Mouse (Mus musculus) lung, embryonic 14.5 days (tissue): ENCODE measurements around the gene Fas. TPM values are rescaled to one million over a fixed set of nuclear protein-coding genes. Genes with fewer than 3 reads are reported as not detected.

Experiments
- ATAC-seq: fragments of 200-750 bp; cut with Nextera tagmentation; 2 replicates; pipeline ENCODE4 v1.8.0; 2017; ENCODE audit warnings: mild to moderate bottlenecking, moderate TSS enrichment, moderate library complexity; ENCODE audit not compliant: insufficient read depth
- DNase-seq: peaks from one replicate; pipeline ENCODE4 v3.0.0-alpha.2; 2015
- H3K27ac ChIP-seq: fragments of 300-500 bp; sonication (generic); 2 replicates; pipeline ENCODE4 v1.5.1; 2014; ENCODE audit warnings: low read depth, mild to moderate bottlenecking, moderate library complexity
- H3K27me3 ChIP-seq: fragments of 300-500 bp; sonication (generic); 2 replicates; pipeline ENCODE4 v1.6.1; 2014; ENCODE audit warnings: low read length, control low read depth; ENCODE audit not compliant: insufficient read depth
- H3K36me3 ChIP-seq: fragments of 300-500 bp; sonication (generic); 2 replicates; pipeline ENCODE4 v1.6.1; 2014; ENCODE audit warnings: control low read depth; ENCODE audit not compliant: insufficient read depth
- H3K4me1 ChIP-seq: fragments of 300-500 bp; sonication (generic); 2 replicates; pipeline ENCODE4 v1.6.1; 2014; ENCODE audit warnings: antibody characterized with exemption, control low read depth; ENCODE audit not compliant: insufficient read depth
- H3K4me2 ChIP-seq: fragments of 300-500 bp; sonication (generic); 2 replicates; pipeline ENCODE4 v1.6.1; 2014; ENCODE audit warnings: mild to moderate bottlenecking
- H3K4me3 ChIP-seq: fragments of 300-500 bp; sonication (generic); 2 replicates; pipeline ENCODE4 v1.5.1; 2014; ENCODE audit warnings: low read depth, low read length
- H3K9ac ChIP-seq: fragments of 300-500 bp; sonication (generic); 2 replicates; pipeline ENCODE4 v1.6.1; 2014
- H3K9me3 ChIP-seq: fragments of 300-500 bp; sonication (generic); 2 replicates; pipeline ENCODE4 v1.6.1; 2016; ENCODE audit warnings: low read depth, low read length, control low read depth
- CTCF ChIP-seq: IDR thresholded peaks from 2 replicates; pipeline ENCODE4 v1.5.1; 2016; ENCODE audit warnings: antibody characterized with exemption, low read depth
- WGBS: fragments of 180-500 bp; shearing (Covaris S2); extraction: QIAGEN DNeasy Blood & Tissue Kit; methylation state at CpG from one replicate; pipeline ENCODE4 v1.1.7; 2014; 5-methylcytosine and 5-hydroxymethylcytosine counted together
- polyA plus RNA-seq: library from polyadenylated mRNA; unstranded; fragments of >200 nt; fragmentation: Nextera tagmentation; extraction: Ambion mirVana; gene quantifications from 2 replicates; pipeline ENCODE4 v1.2.1, GENCODE M21; 2014

The Fas gene
- polyA plus RNA-seq, 1 experiment from 2014 or later: 5.7 TPM

- no peaks in the 10 kb centered on the region for H3K36me3 ChIP-seq
- H3K4me3 ChIP-seq: no peak overlapping the region
- no peaks in the 10 kb centered on the region for H3K4me1 ChIP-seq
- TF ChIP-seq CTCF: no peak
- no peak overlapping the region for H3K4me2 ChIP-seq
- WGBS: 7% methylated on average over 3 of the region's 3 CpGs
- H3K9ac ChIP-seq: no peak overlapping the region
- no peak overlapping the region for H3K27ac ChIP-seq
- H3K9me3 ChIP-seq: no peaks in the 10 kb centered on the region
- DNase-seq: peak; percentile 39
- ATAC-seq: no peak
- H3K27me3 ChIP-seq: no peaks in the 10 kb centered on the region
Observed at GRCm38 (mm10) chr19:34353291-34353805, 62.9 kb downstream of the Fas start.

DNA sequence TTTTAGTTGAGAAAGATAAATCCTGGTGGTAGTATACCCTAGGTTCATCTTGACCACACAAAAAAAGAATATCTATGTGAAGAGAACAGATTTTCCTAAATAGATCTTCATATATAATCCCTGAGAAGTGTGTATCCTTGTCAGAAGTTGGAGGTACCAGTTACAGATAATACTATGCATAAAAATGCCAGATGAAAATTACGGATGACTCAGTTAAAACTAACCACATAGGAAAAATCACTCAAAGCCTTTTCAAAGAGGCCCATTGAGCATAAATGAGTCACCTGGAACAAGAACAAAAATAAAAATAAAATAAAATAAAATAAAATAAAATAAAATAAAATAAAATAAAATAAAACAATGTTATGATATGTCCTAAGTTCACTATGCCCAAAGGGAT, 72.2 kb downstream of the Fas start:
- H3K27ac ChIP-seq: no peak overlapping the region
- H3K9ac ChIP-seq: no peak overlapping the region
- no peak overlapping the region for H3K4me3 ChIP-seq
- no peak overlapping the region for H3K4me2 ChIP-seq
- H3K36me3 ChIP-seq: no peaks in the 10 kb centered on the region
- peaks cover 5% of the 10 kb centered on the region; the same call in 1 of the 2 replicates for H3K9me3 ChIP-seq
- TF ChIP-seq CTCF: no peak
- H3K27me3 ChIP-seq: no peaks in the 10 kb centered on the region
- no peak for DNase-seq
- WGBS: 98% methylated on average over 1 of the region's 1 CpGs
- H3K4me1 ChIP-seq: no peaks in the 10 kb centered on the region
- no peak for ATAC-seq

- Histone ChIP-seq H3K36me3 (no peaks in the 10 kb centered on the region), H3K4me3 (no peak overlapping the region), H3K4me1 (no peaks in the 10 kb centered on the region), H3K9ac (no peak overlapping the region), H3K9me3 (no peaks in the 10 kb centered on the region), H3K4me2 (no peak overlapping the region), H3K27me3 (no peaks in the 10 kb centered on the region), H3K27ac (no peak overlapping the region)
- TF ChIP-seq CTCF: no peak
- ATAC-seq (no peak), DNase-seq (no peak)
- 10% methylated on average over 1 of the region's 1 CpGs for WGBS
Observed at GRCm38 (mm10) chr19:34369551-34369950, 79.1 kb downstream of the Fas start.

- Histone ChIP-seq H3K27ac (no peak overlapping the region), H3K27me3 (no peaks in the 10 kb centered on the region), H3K4me2 (no peak overlapping the region), H3K9me3 (no peaks in the 10 kb centered on the region), H3K9ac (no peak overlapping the region), H3K4me3 (no peak overlapping the region), H3K4me1 (no peaks in the 10 kb centered on the region), H3K36me3 (no peaks in the 10 kb centered on the region)
- DNase-seq (no peak), ATAC-seq (no peak)
- no peak for TF ChIP-seq CTCF
- 46% methylated on average over 3 of the region's 3 CpGs for WGBS
Observed at GRCm38 (mm10) chr19:34370397-34370796, 79.9 kb downstream of the Fas start.

Other genes starting within 250 kb of the Fas start
- gene Lipn, start 223.3 kb upstream of the Fas start, polyA plus RNA-seq: not detected in 2 replicates
- not detected in 2 replicates for gene Lipm, start 189.7 kb upstream of the Fas start, polyA plus RNA-seq
- 0.12 TPM in 1 of 2 replicates, not detected in the other for gene Ankrd22, start 124.6 kb upstream of the Fas start, polyA plus RNA-seq
- gene Stambpl1, start 98.4 kb upstream of the Fas start, polyA plus RNA-seq: 9.8 and 11.1 TPM in 2 replicates
- gene Acta2, start 35.1 kb upstream of the Fas start, polyA plus RNA-seq: 854 and 863 TPM in 2 replicates
- gene Ch25h, start 184.5 kb downstream of the Fas start, polyA plus RNA-seq: 0.14 and 0.43 TPM in 2 replicates
- 44.8 and 45.6 TPM in 2 replicates for gene Lipa, start 236.8 kb downstream of the Fas start, polyA plus RNA-seq